4 mouse cellular contexts compared by ENCODE assay signal in the genomic region with DNA sequence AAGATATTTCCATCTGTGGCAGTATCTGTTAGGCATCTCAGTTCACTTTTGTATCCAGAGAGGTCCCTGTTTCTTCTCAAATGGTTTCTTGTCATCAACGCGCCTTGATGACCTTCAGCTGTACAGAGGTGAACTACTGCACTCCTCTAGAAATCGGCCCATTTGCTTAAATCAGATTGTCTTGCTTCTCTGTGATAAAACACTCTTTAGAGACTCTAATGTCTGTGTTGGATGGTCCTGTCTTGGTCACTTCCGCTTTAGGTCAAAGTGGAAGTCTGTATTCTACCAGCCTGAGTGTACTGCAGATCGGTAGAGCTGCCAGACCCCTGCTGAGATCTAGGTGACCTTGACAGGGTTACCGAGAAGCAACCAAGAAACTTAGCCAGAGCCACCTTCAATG.
"Had no signal": no experiment of that assay in that cellular context is flagged by ENCODE, and none has a peak within 500 bp of the region (broad histone marks: within the 10 kb centered on the region; RNA-seq: fewer than 3 reads in every experiment).

No protein-coding gene starts in this region.

- H3K4me3 ChIP-seq: neural tube, embryonic 13.5 days; neural tube, embryonic 15.5 days; stomach, embryonic 15.5 days had no signal

- H3K36me3 ChIP-seq: neural tube, embryonic 13.5 days; neural tube, embryonic 15.5 days; stomach, embryonic 15.5 days had no signal

- H3K4me2 ChIP-seq: neural tube, embryonic 13.5 days; neural tube, embryonic 15.5 days; stomach, embryonic 15.5 days had no signal

- H3K27ac ChIP-seq: neural tube, embryonic 13.5 days; neural tube, embryonic 15.5 days; stomach, embryonic 15.5 days; stomach, postnatal 0 days had no signal

- H3K9ac ChIP-seq: neural tube, embryonic 13.5 days; neural tube, embryonic 15.5 days; stomach, embryonic 15.5 days had no signal

- H3K9me3 ChIP-seq: neural tube, embryonic 13.5 days; neural tube, embryonic 15.5 days; stomach, embryonic 15.5 days had no signal
